Mouse (Mus musculus) E14TG2a.4 (cell line): ENCODE measurements around the gene Pign.

Source experiments
- CTCF ChIP-seq: conservative IDR thresholded peaks from 2 replicates; pipeline ENCODE4 v1.5.1; 2014; ENCODE audit warnings: low read length
- NANOG ChIP-seq: IDR thresholded peaks from 2 replicates; pipeline ENCODE4 v1.6.1; 2014; ENCODE audit warnings: borderline replicate concordance, low read length, mixed read lengths

GRCm38 (mm10) chr1:105518101-105518500 is 145.4 kb downstream of the Pign start:
- TF ChIP-seq CTCF (no peak), NANOG (no peak)
